Mouse (Mus musculus) cortical plate, adult 2 months (tissue): ENCODE measurements around the gene Ap4m1. TPM values are rescaled to one million over a fixed set of nuclear protein-coding genes. Genes with fewer than 3 reads are reported as not detected.

Source experiments
- H3K27ac ChIP-seq: fragments of 200-500 bp; 2 replicates; pipeline ENCODE4 v1.5.1; 2012; ENCODE audit warnings: low read length, control low read depth, inconsistent platforms; ENCODE audit not compliant: insufficient read depth
- H3K4me1 ChIP-seq: fragments of 200-500 bp; 2 replicates; pipeline ENCODE4 v1.6.1; 2011; ENCODE audit warnings: low read length; ENCODE audit not compliant: control insufficient read depth, insufficient read depth
- H3K4me3 ChIP-seq: fragments of 200-500 bp; 2 replicates; pipeline ENCODE4 v1.5.1; 2011; ENCODE audit warnings: mild to moderate bottlenecking, low read length, control low read depth; ENCODE audit not compliant: insufficient read depth
- CTCF ChIP-seq: fragments of 200-500 bp; IDR thresholded peaks from 2 replicates; pipeline ENCODE4 v1.5.1; 2011; ENCODE audit warnings: mild to moderate bottlenecking, control low read depth, low read length; ENCODE audit not compliant: insufficient read depth; ENCODE audit errors: extremely low read depth
- POLR2A ChIP-seq: fragments of 200-500 bp; IDR thresholded peaks from 2 replicates; pipeline ENCODE4 v1.6.1; 2011; ENCODE audit warnings: mild to moderate bottlenecking, low read length, control low read depth; ENCODE audit not compliant: insufficient read depth; ENCODE audit errors: extremely low read depth
- polyA plus RNA-seq: library from polyadenylated mRNA; depleted of rRNA; stranded (reverse); fragments of >200 nt; gene quantifications from 2 replicates; pipeline ENCODE4 v1.2.3, GENCODE M21; 2012; rRNA removed

Gene Ap4m1
- polyA plus RNA-seq, result 21.6 and 25.3 TPM in 2 replicates

DNA sequence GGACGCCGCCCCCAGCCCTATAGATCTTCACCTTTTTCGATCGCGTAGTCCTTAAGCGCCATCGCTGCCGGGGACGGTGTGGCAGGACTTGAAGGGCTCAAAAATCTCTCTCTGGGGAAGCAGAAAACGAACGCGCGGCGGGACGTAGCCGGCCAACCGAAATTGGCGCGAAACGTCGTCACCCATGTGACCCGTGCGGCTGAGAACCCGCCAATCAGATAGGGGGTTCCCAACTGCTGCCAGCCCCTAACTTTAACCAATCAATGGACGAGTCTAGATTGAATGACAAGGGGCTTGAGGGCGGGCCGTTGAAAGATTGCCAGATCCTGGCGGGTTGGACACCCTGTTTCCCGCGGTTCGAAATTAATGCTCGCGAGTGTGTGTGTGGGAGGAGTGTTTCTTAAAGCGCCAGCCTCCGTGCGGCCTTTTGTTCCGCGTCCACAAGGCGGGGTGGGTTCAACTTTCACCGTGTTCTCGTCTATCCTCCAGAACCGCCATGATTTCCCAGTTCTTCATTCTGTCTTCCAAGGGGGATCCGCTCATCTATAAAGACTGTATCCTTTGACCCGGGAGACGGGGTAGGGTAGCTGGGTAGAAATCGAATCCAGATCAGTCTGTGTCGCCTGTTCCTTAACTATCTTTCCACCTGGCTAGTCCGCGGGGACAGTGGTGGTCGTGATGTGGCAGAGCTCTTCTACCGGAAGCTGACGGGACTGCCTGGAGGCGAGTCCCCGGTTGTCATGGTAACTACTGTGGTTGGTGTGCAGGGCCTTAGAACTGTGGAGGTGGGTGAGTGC is at the start of gene Ap4m1, which contains the start of gene Mcm7:
TSS of gene Ap4m1 (plus strand) at position 308 of the 797 bp plus-strand sequence.
TSS of gene Mcm7 (minus strand) at position 728 of the 797 bp plus-strand sequence.
- peak within 1 kb of the TSS; percentile 87 for H3K27ac ChIP-seq
- H3K4me1 ChIP-seq, result no peaks in the 10 kb centered on the region
- peak within 1 kb of the TSS; percentile 68 for H3K4me3 ChIP-seq
- no peak for TF ChIP-seq CTCF
- 0 out of 2 replicates have a peak, but pooled peaks have one; percentile 31 for TF ChIP-seq POLR2A

DNA sequence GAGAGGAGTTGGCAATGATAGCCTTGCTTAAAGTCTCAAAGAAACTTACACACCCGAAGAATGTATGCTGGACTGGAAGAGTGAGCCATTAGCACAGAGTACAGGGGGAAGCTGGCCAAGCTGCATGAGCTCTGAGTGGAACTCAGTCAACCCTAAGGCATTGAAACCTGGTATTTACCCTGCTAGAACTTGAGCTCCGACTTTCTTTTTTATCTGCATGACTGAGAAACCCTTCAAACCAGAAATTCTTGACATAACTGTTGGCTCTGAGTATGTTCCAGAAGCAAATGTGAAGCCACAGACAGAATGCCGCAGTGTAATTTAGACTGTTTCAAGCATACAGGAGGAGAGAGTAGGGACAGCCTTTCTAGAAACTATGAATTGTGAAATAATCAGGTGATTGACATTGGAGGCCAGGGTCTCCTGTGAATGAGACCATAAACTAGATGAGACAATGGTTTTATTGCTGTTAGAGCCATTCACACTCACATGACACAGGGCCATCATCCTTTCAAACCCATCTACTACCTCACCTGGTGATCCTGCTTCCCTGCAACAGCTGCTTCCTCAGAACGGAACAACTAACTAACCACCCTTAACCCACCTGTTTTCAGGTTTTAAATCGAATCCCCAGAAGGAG is 39.3 kb upstream of the Ap4m1 start:
- TF ChIP-seq POLR2A, result no peak
- no peak for TF ChIP-seq CTCF
- no peak overlapping the region for H3K27ac ChIP-seq
- no peaks in the 10 kb centered on the region for H3K4me1 ChIP-seq
- no peak overlapping the region for H3K4me3 ChIP-seq

DNA sequence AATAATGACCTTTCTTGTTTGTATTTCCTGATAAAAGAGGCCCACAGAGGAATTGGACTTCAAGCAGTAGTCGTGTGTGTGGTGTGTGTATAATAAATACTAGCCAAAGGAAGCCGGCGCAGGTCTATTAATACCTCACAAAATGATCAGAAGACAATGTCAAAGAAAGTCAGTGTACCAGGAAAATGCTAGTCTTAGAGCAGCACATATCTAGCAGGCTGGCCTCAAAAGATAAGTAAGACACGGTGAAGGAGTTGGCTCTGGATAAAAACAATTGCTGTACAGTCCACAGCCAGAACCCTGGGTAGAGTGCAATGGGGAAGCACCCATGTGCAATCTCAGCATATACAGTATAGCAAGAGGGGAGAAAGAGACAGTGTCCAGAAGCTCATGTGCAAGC is 34.5 kb upstream of the Ap4m1 start:
- Histone ChIP-seq H3K4me1 (no peaks in the 10 kb centered on the region), H3K4me3 (no peak overlapping the region), H3K27ac (no peak overlapping the region)
- TF ChIP-seq POLR2A, result no peak
- no peak for TF ChIP-seq CTCF

DNA sequence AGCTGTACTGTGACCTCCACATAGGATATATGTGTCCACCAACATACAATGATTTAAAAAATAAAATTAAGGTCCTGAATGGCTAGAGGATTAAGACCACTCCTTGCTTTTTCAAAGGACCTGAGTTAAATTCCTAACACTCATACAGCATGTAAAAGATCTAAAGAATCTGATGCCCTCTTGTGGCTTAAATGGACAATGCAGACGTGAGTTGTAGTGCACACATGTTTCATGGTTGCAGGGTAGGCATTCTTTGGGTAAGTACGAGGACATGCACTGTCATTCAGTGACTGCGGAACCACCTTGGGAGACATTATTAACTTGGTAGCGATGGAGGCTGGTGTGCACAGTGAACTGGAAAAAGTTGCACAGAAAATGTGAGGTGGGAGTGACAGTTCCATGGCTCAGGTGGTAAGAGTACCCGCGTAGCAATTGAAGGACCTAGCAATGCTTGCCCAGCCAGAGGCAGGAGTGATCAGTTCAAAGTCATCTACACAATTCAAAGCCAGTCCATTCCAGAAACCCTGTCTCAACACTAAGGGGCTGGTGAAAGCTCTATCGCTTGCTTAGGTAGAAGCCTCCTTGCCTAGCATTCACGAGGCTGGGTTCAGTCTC is 33.8 kb upstream of the Ap4m1 start:
- H3K4me1 ChIP-seq, result no peaks in the 10 kb centered on the region
- H3K27ac ChIP-seq, result no peak overlapping the region
- TF ChIP-seq POLR2A, result no peak
- TF ChIP-seq CTCF, result peak; percentile 50
- H3K4me3 ChIP-seq, result no peak overlapping the region

DNA sequence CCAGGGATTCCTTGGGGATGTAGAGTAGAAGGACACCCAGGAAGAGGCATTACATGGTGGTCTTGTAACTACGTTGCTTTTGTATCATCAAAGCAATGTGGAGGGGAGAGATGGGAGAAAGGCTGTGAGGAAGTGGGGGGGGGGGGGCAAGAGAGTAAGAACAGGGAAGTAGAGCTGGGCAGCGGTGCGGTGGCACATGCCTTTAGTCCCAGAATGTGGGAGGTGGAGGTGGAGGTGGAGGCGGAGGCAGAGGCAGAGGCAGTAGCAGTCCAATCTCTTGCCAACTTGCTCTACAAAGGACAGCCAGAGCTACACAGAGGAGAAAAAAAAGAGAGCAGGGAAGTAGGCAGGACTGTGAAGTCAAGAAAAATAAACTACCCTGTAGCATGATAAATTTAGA is 33.2 kb upstream of the Ap4m1 start:
- TF ChIP-seq POLR2A (no peak), CTCF (no peak)
- Histone ChIP-seq H3K4me1 (no peaks in the 10 kb centered on the region), H3K4me3 (no peak overlapping the region), H3K27ac (no peak overlapping the region)

DNA sequence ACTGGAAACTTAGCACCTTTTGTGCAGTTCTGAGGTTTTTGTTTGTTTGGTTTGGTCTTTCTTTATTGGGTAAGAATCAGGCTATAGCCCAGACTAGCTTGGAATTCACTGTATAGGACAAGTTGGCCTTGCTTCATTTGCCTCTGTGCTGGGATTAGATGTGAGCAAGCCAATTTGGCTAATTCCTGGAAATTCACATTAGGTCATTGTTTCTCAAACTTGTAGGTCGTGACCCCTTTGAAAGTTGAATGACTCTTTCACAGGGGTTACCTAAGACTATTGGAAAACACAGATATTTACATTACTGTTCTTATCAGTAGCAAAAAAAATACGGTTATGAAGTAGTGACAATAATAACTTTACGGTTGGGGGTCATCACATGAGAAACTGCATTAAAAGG is 17.4 kb upstream of the Ap4m1 start:
- Histone ChIP-seq H3K4me3 (peak overlapping the region; percentile 58; the same call in 1 of the 2 replicates), H3K27ac (no peak overlapping the region), H3K4me1 (no peaks in the 10 kb centered on the region)
- TF ChIP-seq CTCF, result no peak
- TF ChIP-seq POLR2A, result no peak

DNA sequence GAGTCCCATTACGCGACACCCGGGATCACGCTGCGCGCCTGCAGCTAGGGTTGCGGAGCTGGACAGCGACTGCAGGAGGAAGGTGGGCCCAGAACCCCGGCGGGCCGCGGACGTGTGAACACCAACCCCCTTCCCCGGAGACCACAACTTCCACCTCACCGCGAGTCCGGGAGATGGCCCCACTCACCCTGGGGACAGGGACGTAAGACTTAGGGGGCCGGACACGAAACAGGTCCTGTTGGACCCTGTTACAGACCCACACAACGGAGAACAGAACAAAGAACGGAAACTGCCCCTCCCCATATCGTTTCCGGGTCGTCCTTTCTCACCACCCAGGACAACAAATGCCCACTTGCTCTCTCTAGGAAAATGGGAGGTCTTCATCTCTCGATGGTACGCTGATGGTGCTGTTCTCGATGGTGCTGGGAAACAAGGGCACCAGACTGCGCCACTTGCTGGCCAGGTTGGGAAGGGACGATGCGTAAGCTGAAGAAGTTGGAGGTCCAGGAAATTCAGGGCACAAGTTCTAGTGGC is 16.3 kb upstream of the Ap4m1 start, which contains the start of gene Zfp113:
TSS of gene Zfp113 (minus strand) at position 302 of the 534 bp plus-strand sequence.
- H3K27ac ChIP-seq, result peak within 1 kb of the TSS; percentile 22
- H3K4me3 ChIP-seq, result peak within 1 kb of the TSS; percentile 58
- peak; percentile 88 for TF ChIP-seq CTCF
- TF ChIP-seq POLR2A, result peak; percentile 64; the same call in 1 of the 2 replicates
- no peaks in the 10 kb centered on the region for H3K4me1 ChIP-seq

DNA sequence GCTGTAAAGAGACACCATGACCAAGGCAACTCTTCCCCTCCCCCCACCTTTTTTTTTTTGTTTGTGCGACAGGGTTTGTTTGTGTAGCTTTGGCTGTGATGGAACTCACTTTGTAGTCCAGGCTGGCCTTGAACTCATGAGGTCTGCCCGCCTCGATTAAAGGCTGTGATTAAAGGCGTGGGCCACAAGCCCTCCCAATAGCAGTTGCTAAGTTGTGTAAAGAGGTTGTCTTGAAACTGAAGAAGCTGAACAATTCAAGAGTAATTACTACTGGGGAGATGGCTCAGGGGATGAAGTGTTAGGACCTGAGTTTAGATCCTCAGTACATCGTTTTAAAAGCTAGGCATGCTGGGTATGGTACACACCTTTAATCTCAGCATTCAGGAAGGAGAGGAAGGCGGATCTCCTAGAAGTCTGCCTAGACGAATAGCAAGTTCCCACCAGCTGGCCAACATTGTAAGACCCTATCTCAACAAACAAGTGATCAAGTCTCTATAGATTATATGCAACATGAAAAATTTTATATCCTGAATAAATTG is 11.5 kb upstream of the Ap4m1 start:
- no peaks in the 10 kb centered on the region for H3K4me1 ChIP-seq
- H3K27ac ChIP-seq, result no peak overlapping the region
- TF ChIP-seq POLR2A (no peak), CTCF (no peak)
- H3K4me3 ChIP-seq, result peak overlapping the region; percentile 87
